Mouse (Mus musculus) heart, adult 2 months (tissue): ENCODE results near the gene Bbox1.

ENCODE experiments used
- CTCF ChIP-seq: fragments of 200-600 bp; IDR thresholded peaks from 2 replicates; pipeline ENCODE4 v1.8.1; 2022; ENCODE audit warnings: antibody characterized with exemption, mild to moderate bottlenecking, moderate library complexity
- EP300 ChIP-seq: fragments of 200-500 bp; IDR thresholded peaks from 2 replicates; pipeline ENCODE4 v1.6.1; 2011; ENCODE audit warnings: low read depth, low read length, control low read depth; ENCODE audit not compliant: insufficient read depth
- POLR2A ChIP-seq: fragments of 200-500 bp; IDR thresholded peaks from 2 replicates; pipeline ENCODE4 v1.6.1; 2011; ENCODE audit warnings: mild to moderate bottlenecking, low read depth, low read length, control low read depth; ENCODE audit not compliant: insufficient read depth

GRCm38 (mm10) chr2:110351406-110351805 is 37.0 kb upstream of the Bbox1 start:
- TF ChIP-seq CTCF (no peak), EP300 (no peak), POLR2A (no peak)
